Mouse (Mus musculus) MEL (cell line): Measurements from ENCODE around the gene Schip1. TPM values are rescaled to one million over a fixed set of nuclear protein-coding genes. Genes with fewer than 3 reads are reported as not detected.

Experiments
- DNase-seq: peaks from one replicate; pipeline ENCODE4 v3.0.0; 2011; ENCODE audit warnings: low read depth, low spot score
- H3K27ac ChIP-seq: 2 replicates; pipeline ENCODE4 v1.5.1; 2012; ENCODE audit warnings: low read depth, mild to moderate bottlenecking, control low read depth, low read length, moderate library complexity; ENCODE audit not compliant: control insufficient read depth
- H3K27me3 ChIP-seq, 2 experiments: fragments of 150-350 bp in 1 of 2; sonication (generic) in 1 of 2; 2 replicates each; pipeline ENCODE4 v1.6.1; 2012; ENCODE audit warnings: low read length in 2 of 2, mild to moderate bottlenecking in 2 of 2, improper control_type of control experiment in 1 of 2, moderate library complexity in 1 of 2; ENCODE audit not compliant: insufficient read depth in 2 of 2, control insufficient read depth in 1 of 2
- H3K36me3 ChIP-seq, 2 experiments: 2 replicates each; pipeline ENCODE4 v1.6.1; 2012 to 2014; ENCODE audit warnings: low read length in 2 of 2, improper control_type of control experiment in 1 of 2, inconsistent platforms in 1 of 2, mild to moderate bottlenecking in 1 of 2; ENCODE audit not compliant: insufficient read depth in 2 of 2, control insufficient read depth in 1 of 2
- H3K4me1 ChIP-seq, 2 experiments: fragments of 150-350 bp in 1 of 2; sonication (generic) in 1 of 2; 2 replicates each; pipeline ENCODE4 v1.6.1; 2012; ENCODE audit warnings: low read length in 2 of 2, improper control_type of control experiment in 1 of 2, mild to moderate bottlenecking in 1 of 2; ENCODE audit not compliant: insufficient read depth in 2 of 2, control insufficient read depth in 1 of 2
- H3K4me3 ChIP-seq, 2 experiments: fragments of 150-350 bp in 1 of 2; sonication (generic) in 1 of 2; 2 replicates each; pipeline ENCODE4 v1.5.1; 2012; ENCODE audit warnings: low read depth in 2 of 2, low read length in 2 of 2, mild to moderate bottlenecking in 2 of 2, moderate library complexity in 2 of 2, control low read depth in 1 of 2, improper control_type of control experiment in 1 of 2; ENCODE audit not compliant: control insufficient read depth in 1 of 2, insufficient read depth in 1 of 2
- H3K79me2 ChIP-seq: 2 replicates; pipeline ENCODE4 v1.6.1; 2012; ENCODE audit warnings: mild to moderate bottlenecking, low read length, moderate library complexity; ENCODE audit not compliant: control insufficient read depth, poor library complexity, insufficient read depth
- H3K9ac ChIP-seq: 2 replicates; pipeline ENCODE4 v1.6.1; 2012; ENCODE audit warnings: low read depth, mild to moderate bottlenecking, control low read depth, low read length, moderate library complexity; ENCODE audit not compliant: control insufficient read depth, poor library complexity, severe bottlenecking
- H3K9me3 ChIP-seq: fragments of 150-350 bp; sonication (generic); replicated peaks from 2 replicates; pipeline ENCODE4 v1.6.1; 2012; ENCODE audit warnings: mild to moderate bottlenecking, low read length, improper control_type of control experiment, moderate library complexity; ENCODE audit not compliant: insufficient read depth
- BHLHE40 ChIP-seq: IDR thresholded peaks from 2 replicates; pipeline ENCODE4 v1.6.1; 2012; ENCODE audit warnings: low read depth, mild to moderate bottlenecking, inconsistent platforms, low read length, improper control_type of control experiment, borderline replicate concordance
- E2F4 ChIP-seq: IDR thresholded peaks from 2 replicates; pipeline ENCODE4 v1.6.1; 2011; ENCODE audit warnings: low read depth, low read length, improper control_type of control experiment, borderline replicate concordance
- EP300 ChIP-seq, 2 experiments: IDR thresholded peaks; 2 replicates each; pipeline ENCODE4 v1.6.1; 2011; ENCODE audit warnings: improper control_type of control experiment in 2 of 2, low read length in 2 of 2, low read depth in 1 of 2, mild to moderate bottlenecking in 1 of 2
- GABPA ChIP-seq: IDR thresholded peaks from 2 replicates; pipeline ENCODE4 v1.6.1; 2012; ENCODE audit warnings: low read depth, mild to moderate bottlenecking, inconsistent platforms, low read length, improper control_type of control experiment, moderate library complexity
- HCFC1 ChIP-seq: IDR thresholded peaks from 2 replicates; pipeline ENCODE4 v1.6.1; 2012; ENCODE audit warnings: low read depth, mild to moderate bottlenecking, inconsistent platforms, low read length, improper control_type of control experiment, moderate library complexity
- KAT2A ChIP-seq: conservative IDR thresholded peaks from 2 replicates; pipeline ENCODE4 v1.6.1; 2012; ENCODE audit warnings: low read depth, low read length, improper control_type of control experiment, inconsistent platforms
- MAX ChIP-seq: IDR thresholded peaks from 2 replicates; pipeline ENCODE4 v1.6.1; 2011; ENCODE audit warnings: low read length, improper control_type of control experiment
- MEF2A ChIP-seq: IDR thresholded peaks from 2 replicates; pipeline ENCODE4 v1.6.1; 2014; ENCODE audit warnings: low read depth, mild to moderate bottlenecking, inconsistent platforms, low read length, improper control_type of control experiment; ENCODE audit not compliant: poor library complexity, insufficient replicate concordance, severe bottlenecking; ENCODE audit errors: extremely low read depth
- MXI1 ChIP-seq: IDR thresholded peaks from 2 replicates; pipeline ENCODE4 v1.6.1; 2011; ENCODE audit warnings: mild to moderate bottlenecking, low read depth, low read length, improper control_type of control experiment
- MYB ChIP-seq: IDR thresholded peaks from 2 replicates; pipeline ENCODE4 v1.6.1; 2011; ENCODE audit warnings: mild to moderate bottlenecking, low read depth, low read length, improper control_type of control experiment
- NELFE ChIP-seq: IDR thresholded peaks from 2 replicates; pipeline ENCODE4 v1.6.1; 2011; ENCODE audit warnings: low read depth, low read length, improper control_type of control experiment
- TAL1 ChIP-seq: IDR thresholded peaks from 2 replicates; pipeline ENCODE4 v1.6.1; 2012; ENCODE audit warnings: mild to moderate bottlenecking, inconsistent platforms, low read length, moderate library complexity, mixed read lengths
- TCF12 ChIP-seq: IDR thresholded peaks from 2 replicates; pipeline ENCODE4 v1.6.1; 2014; ENCODE audit warnings: low read depth, mild to moderate bottlenecking, inconsistent platforms, low read length, improper control_type of control experiment, moderate library complexity
- ZC3H11A ChIP-seq: IDR thresholded peaks from 2 replicates; pipeline ENCODE4 v1.6.1; 2012; ENCODE audit warnings: low read depth, mild to moderate bottlenecking, inconsistent platforms, low read length, improper control_type of control experiment
- ZKSCAN1 ChIP-seq: IDR thresholded peaks from 2 replicates; pipeline ENCODE4 v1.6.1; 2012; ENCODE audit warnings: low read depth, mild to moderate bottlenecking, inconsistent platforms, low read length, improper control_type of control experiment, moderate library complexity
- ZMIZ1 ChIP-seq: IDR thresholded peaks from 2 replicates; pipeline ENCODE4 v1.6.1; 2012; ENCODE audit warnings: low read depth, mild to moderate bottlenecking, inconsistent platforms, low read length, improper control_type of control experiment, moderate library complexity
- ZNF384 ChIP-seq: IDR thresholded peaks from 2 replicates; pipeline ENCODE4 v1.6.1; 2012; ENCODE audit warnings: low read depth, mild to moderate bottlenecking, inconsistent platforms, low read length, improper control_type of control experiment
- polyA plus RNA-seq, 2 experiments: library from polyadenylated mRNA; stranded (reverse) in 1 of 2; unstranded in 1 of 2; fragments of >175 nt in 1 of 2; fragments of >200 nt in 1 of 2; gene quantifications; 2 replicates each; pipeline versions ENCODE4 v1.2.1 to v1.2.4; 2012; ENCODE audit warnings: low replicate concordance in 2 of 2, low read depth in 1 of 2; ENCODE audit not compliant: insufficient read length in 2 of 2, insufficient read depth in 1 of 2, missing spikeins in 1 of 2
- total RNA-seq: library from RNA; depleted of rRNA; stranded (reverse); fragments of 300-350 nt; gene quantifications from 2 replicates; pipeline ENCODE4 v1.2.3, GENCODE M21; 2012

Schip1 gene
- total and polyA plus RNA-seq, 3 experiments = 10.1 to 12.4 TPM; not detected in 1

- TF ChIP-seq ZNF384 (no peak), TAL1 (peak; percentile 72)
Measured at GRCm38 (mm10) chr3:68510872-68511271, 446.3 kb downstream of the Schip1 start (continued).

GRCm38 (mm10) chr3:68511744-68512143, 447.1 kb downstream of the Schip1 start:
- Histone ChIP-seq H3K27ac (no peak overlapping the region), H3K9me3 (no peaks in the 10 kb centered on the region)
- no peak for DNase-seq
- TF ChIP-seq ZC3H11A = no peak
- TF ChIP-seq MYB = no peak
- TF ChIP-seq GABPA = no peak
- TF ChIP-seq E2F4 = no peak
- TF ChIP-seq HCFC1 = no peak
- TF ChIP-seq BHLHE40 = no peak
- no peak for TF ChIP-seq MXI1
- no peak for TF ChIP-seq KAT2A
- no peak for TF ChIP-seq NELFE
- TF ChIP-seq ZKSCAN1 = no peak
- no peak for TF ChIP-seq ZMIZ1
- no peak for TF ChIP-seq MAX
- TF ChIP-seq TCF12 = no peak
- TF ChIP-seq MEF2A = no peak
- TF ChIP-seq, all 39 proteins: peak for 0
- Histone ChIP-seq H3K27me3 (no peaks in the 10 kb centered on the region), H3K4me1 (peaks cover 22 to 37% of the 10 kb centered on the region in 2 experiments), H3K36me3 (peaks cover 0 to 32% of the 10 kb centered on the region in 2 experiments; a peak in 2 of 4 replicates), H3K4me3 (no peak overlapping the region), H3K79me2 (0 out of 2 replicates have a peak, but pooled peaks cover 1% of the 10 kb centered on the region), H3K9ac (no peak overlapping the region)

GRCm38 (mm10) chr3:68512327-68512726, 447.7 kb downstream of the Schip1 start:
- H3K27me3 ChIP-seq = no peaks in the 10 kb centered on the region
- H3K4me1 ChIP-seq = peaks cover 20 to 32% of the 10 kb centered on the region in 2 experiments
- H3K36me3 ChIP-seq = peaks cover 0 to 26% of the 10 kb centered on the region in 2 experiments; a peak in 2 of 4 replicates
- H3K9me3 ChIP-seq = no peaks in the 10 kb centered on the region
- no peak for DNase-seq
- TF ChIP-seq TAL1 = no peak
- TF ChIP-seq MXI1 = no peak
- no peak for TF ChIP-seq EP300 (IDR thresholded peaks at IDR 0.05; ENCODE audit: low read depth in 1 of 2, low read length in 2 of 2)
- no peak for TF ChIP-seq TCF12
- no peak overlapping the region for H3K27ac ChIP-seq
- 0 out of 2 replicates have a peak, but pooled peaks cover 1% of the 10 kb centered on the region for H3K79me2 ChIP-seq
- H3K4me3 ChIP-seq = no peak overlapping the region
- H3K9ac ChIP-seq = no peak overlapping the region
